Mouse (Mus musculus) limb, embryonic 14.5 days (tissue): ENCODE data around the gene Pcbp3. TPM values are rescaled to one million over a fixed set of nuclear protein-coding genes. Genes with fewer than 3 reads are reported as not detected.

ENCODE experiments used
- ATAC-seq: fragments of 200-750 bp; cut with Nextera tagmentation; 2 replicates; pipeline ENCODE4 v1.8.0; 2017; ENCODE audit warnings: low read depth, moderate number of reproducible peaks, moderate TSS enrichment; ENCODE audit not compliant: low FRiP score
- DNase-seq: peaks from one replicate; pipeline ENCODE4 v3.0.0-alpha.2; 2015; ENCODE audit warnings: low spot score
- H3K27ac ChIP-seq: fragments of 300-500 bp; sonication (generic); replicated peaks from 2 replicates; pipeline ENCODE4 v1.5.1; 2014; ENCODE audit warnings: low read depth, mild to moderate bottlenecking, low read length, moderate library complexity, mixed read lengths
- H3K27me3 ChIP-seq: fragments of 300-500 bp; sonication (generic); 2 replicates; pipeline ENCODE4 v1.6.1; 2014; ENCODE audit warnings: low read length, mixed read lengths; ENCODE audit not compliant: control insufficient read depth, insufficient read depth
- H3K36me3 ChIP-seq: fragments of 300-500 bp; sonication (generic); 2 replicates; pipeline ENCODE4 v1.6.1; 2014; ENCODE audit warnings: mild to moderate bottlenecking, low read length, moderate library complexity, mixed read lengths; ENCODE audit not compliant: control insufficient read depth, insufficient read depth
- H3K4me1 ChIP-seq: fragments of 300-500 bp; sonication (generic); 2 replicates; pipeline ENCODE4 v1.6.1; 2014; ENCODE audit warnings: antibody characterized with exemption, low read length, mixed read lengths; ENCODE audit not compliant: control insufficient read depth, insufficient read depth
- H3K4me2 ChIP-seq: fragments of 300-500 bp; sonication (generic); replicated peaks from 2 replicates; pipeline ENCODE4 v1.6.1; 2014; ENCODE audit warnings: low read depth, mild to moderate bottlenecking, low read length, moderate library complexity; ENCODE audit not compliant: severe bottlenecking
- H3K4me3 ChIP-seq: fragments of 300-500 bp; sonication (generic); replicated peaks from 2 replicates; pipeline ENCODE4 v1.5.1; 2014; ENCODE audit warnings: low read length
- H3K9ac ChIP-seq: fragments of 300-500 bp; sonication (generic); 2 replicates; pipeline ENCODE4 v1.6.1; 2014; ENCODE audit warnings: mild to moderate bottlenecking, low read depth, low read length, moderate library complexity; ENCODE audit not compliant: severe bottlenecking
- H3K9me3 ChIP-seq: fragments of 300-500 bp; sonication (generic); 2 replicates; pipeline ENCODE4 v1.6.1; 2016; ENCODE audit warnings: low read length; ENCODE audit not compliant: control insufficient read depth
- POLR2A ChIP-seq: fragments of 200-500 bp; IDR thresholded peaks from 2 replicates; pipeline ENCODE4 v1.8.0; 2012; ENCODE audit warnings: inconsistent platforms, mild to moderate bottlenecking, moderate library complexity, borderline replicate concordance; ENCODE audit not compliant: insufficient read depth, insufficient read length; ENCODE audit errors: extremely low read depth
- whole genome bisulfite sequencing: fragments of 180-500 bp; shearing (Covaris S2); extraction: QIAGEN DNeasy Blood & Tissue Kit; methylation state at CpG from one replicate; pipeline ENCODE4 v1.1.7; 2014; 5-methylcytosine and 5-hydroxymethylcytosine counted together
- polyA plus RNA-seq, 2 experiments: library from polyadenylated mRNA; depleted of rRNA in 1 of 2; stranded (reverse) in 1 of 2; unstranded in 1 of 2; fragments of >200 nt; fragmentation: Nextera tagmentation in 1 of 2; extraction: Ambion mirVana in 1 of 2; gene quantifications; 2 replicates each; pipeline versions ENCODE4 v1.2.1 to v1.2.3; 2012 to 2014

Pcbp3 gene
- polyA plus RNA-seq, 2 experiments, result 11.5 to 16.4 TPM

- Histone ChIP-seq H3K36me3 (peaks cover 25% of the 10 kb centered on the region), H3K9ac (peak within 1 kb of the TSS; percentile 69), H3K9me3 (no peaks in the 10 kb centered on the region), H3K4me2 (peak within 1 kb of the TSS; percentile 79), H3K4me3 (peak within 1 kb of the TSS; percentile 49), H3K27ac (peak within 1 kb of the TSS; percentile 75), H3K27me3 (no peaks in the 10 kb centered on the region), H3K4me1 (peaks cover 51% of the 10 kb centered on the region)
- no peak for TF ChIP-seq POLR2A
- WGBS, result 21% methylated on average over 9 of the region's 9 CpGs
- DNase-seq (peak; percentile 79), ATAC-seq (peak; percentile 77)
Measured at GRCm38 (mm10) chr10:76725682-76726285, 235.9 kb downstream of the Pcbp3 start, which contains the start of gene Col6a1. Gene Col6a1, minus strand, starts transcription at chr10:76726168.

GRCm38 (mm10) chr10:76725097-76725496 lies 236.6 kb downstream of the Pcbp3 start:
- Histone ChIP-seq H3K4me1 (peaks cover 44% of the 10 kb centered on the region), H3K27ac (peak overlapping the region; percentile 75; the same call in 1 of the 2 replicates), H3K4me2 (peak overlapping the region; percentile 79), H3K4me3 (peak overlapping the region; percentile 49), H3K9me3 (no peaks in the 10 kb centered on the region), H3K9ac (peak overlapping the region; percentile 69), H3K27me3 (no peaks in the 10 kb centered on the region), H3K36me3 (peaks cover 32% of the 10 kb centered on the region)
- ATAC-seq (no peak), DNase-seq (no peak)
- 83% methylated on average over 2 of the region's 2 CpGs for WGBS
- TF ChIP-seq POLR2A, result no peak

- no peak overlapping the region for H3K27ac ChIP-seq
- no peaks in the 10 kb centered on the region for H3K9me3 ChIP-seq
- WGBS, result 44% methylated on average over 5 of the region's 5 CpGs
- no peaks in the 10 kb centered on the region for H3K27me3 ChIP-seq
- peak overlapping the region; percentile 49 for H3K4me3 ChIP-seq
- ATAC-seq (no peak), DNase-seq (no peak)
- peaks cover 36% of the 10 kb centered on the region for H3K4me1 ChIP-seq
- H3K9ac ChIP-seq, result peak overlapping the region; percentile 69; the same call in 1 of the 2 replicates
- H3K4me2 ChIP-seq, result peak overlapping the region; percentile 79
- H3K36me3 ChIP-seq, result peaks cover 40% of the 10 kb centered on the region
- TF ChIP-seq POLR2A, result no peak
Measured at GRCm38 (mm10) chr10:76724231-76724736, 237.4 kb downstream of the Pcbp3 start.

GRCm38 (mm10) chr10:76722751-76723450 lies 238.8 kb downstream of the Pcbp3 start:
- DNase-seq (no peak), ATAC-seq (no peak)
- H3K4me3 ChIP-seq, result no peak overlapping the region
- H3K27ac ChIP-seq, result no peak overlapping the region
- no peak overlapping the region for H3K4me2 ChIP-seq
- H3K4me1 ChIP-seq, result peaks cover 24% of the 10 kb centered on the region
- H3K27me3 ChIP-seq, result no peaks in the 10 kb centered on the region
- TF ChIP-seq POLR2A, result no peak
- WGBS, result 85% methylated on average over 17 of the region's 18 CpGs
- no peaks in the 10 kb centered on the region for H3K9me3 ChIP-seq
- no peak overlapping the region for H3K9ac ChIP-seq
- peaks cover 53% of the 10 kb centered on the region for H3K36me3 ChIP-seq

- 85% methylated on average over 6 of the region's 6 CpGs for WGBS
- Histone ChIP-seq H3K9me3 (no peaks in the 10 kb centered on the region), H3K36me3 (peaks cover 63% of the 10 kb centered on the region), H3K9ac (no peak overlapping the region), H3K27ac (no peak overlapping the region), H3K27me3 (no peaks in the 10 kb centered on the region), H3K4me2 (no peak overlapping the region), H3K4me1 (peaks cover 19% of the 10 kb centered on the region), H3K4me3 (no peak overlapping the region)
- no peak for TF ChIP-seq POLR2A
- no peak for ATAC-seq
- no peak for DNase-seq
Measured at GRCm38 (mm10) chr10:76721746-76722145, 239.9 kb downstream of the Pcbp3 start.
